9 mouse cellular contexts compared by ENCODE assay signal in genomic region chr4:100998145-100998544, GRCm38 (mm10). TPM values are rescaled to one million over a fixed set of nuclear protein-coding genes. Genes with fewer than 3 reads are reported as not detected.
DNase-seq lines count a peak whose midpoint lies in the region; ATAC-seq and TF ChIP-seq lines count a peak whose summit lies in the region.
"Had no signal": no experiment of that assay in that cellular context is flagged by ENCODE, and none has a peak within 500 bp of the region (broad histone marks: within the 10 kb centered on the region; RNA-seq: fewer than 3 reads in every experiment).

No protein-coding gene starts in this region.

- no peak for TF ChIP-seq POLR2A in kidney, adult 2 months (IDR thresholded peaks at IDR 0.05; ENCODE audit: low read depth, low read length)
- TF ChIP-seq POLR2A in limb, embryonic 14.5 days (IDR thresholded peaks at IDR 0.05; ENCODE audit: borderline replicate concordance, extremely low read depth, insufficient read depth, insufficient read length) = no peak

- WGBS in kidney, adult 2 months = 17% methylated on average over 2 of the region's 2 CpGs
- 21% methylated on average over 2 of the region's 2 CpGs for WGBS in hindbrain, embryonic 11.5 days
- 24% methylated on average over 2 of the region's 2 CpGs for WGBS in limb, embryonic 14.5 days

- DNase-seq in kidney, adult 2 months = peak; percentile 52
- DNase-seq in kidney, adult 11 months = no peak
- peak; percentile 51 for DNase-seq in R1 (ENCODE audit: low read depth, low spot score)
- DNase-seq in embryo, embryonic 11 days = peak; percentile 74
- DNase-seq in hindbrain, embryonic 11.5 days (ENCODE audit: low spot score) = peak; percentile 74
- peak; percentile 61 for DNase-seq in limb, embryonic 14.5 days (ENCODE audit: low spot score)
- DNase-seq in natural killer cell, adult 2 months (ENCODE audit: low spot score in 2 of 2) = peak; percentile 2 to 6

- peak; percentile 59 for TF ChIP-seq CTCF in kidney, adult 2 months (conservative IDR thresholded peaks at IDR 0.05; ENCODE audit: insufficient read depth, insufficient read length, low read depth, low read length)

- no peak overlapping the region for H3K4me2 ChIP-seq in hindbrain, embryonic 11.5 days (replicated peaks; ENCODE audit: low read depth, low read length)
- H3K4me2 ChIP-seq in limb, embryonic 14.5 days (replicated peaks; ENCODE audit: low read depth, low read length, severe bottlenecking) = no peak overlapping the region
- H3K4me2 ChIP-seq: lung, embryonic 15.5 days had no signal

- no peaks in the 10 kb centered on the region for H3K27me3 ChIP-seq in kidney, adult 2 months (replicated peaks; ENCODE audit: control insufficient read depth, insufficient read depth, low read length)
- H3K27me3 ChIP-seq in hindbrain, embryonic 11.5 days (ENCODE audit: control insufficient read depth, insufficient read depth, low read length) = no peaks in the 10 kb centered on the region
- no peaks in the 10 kb centered on the region for H3K27me3 ChIP-seq in limb, embryonic 14.5 days (ENCODE audit: control insufficient read depth, insufficient read depth, low read length)
- H3K27me3 ChIP-seq: lung, embryonic 15.5 days had no signal

- no peaks in the 10 kb centered on the region; the same call in 1 of the 2 replicates for H3K36me3 ChIP-seq in kidney, adult 2 months (ENCODE audit: control insufficient read depth, insufficient read depth, low read length)
- peaks cover 4% of the 10 kb centered on the region; the same call in 1 of the 2 replicates for H3K36me3 ChIP-seq in hindbrain, embryonic 11.5 days (ENCODE audit: control insufficient read depth, insufficient read depth, low read length)
- peaks cover 69% of the 10 kb centered on the region for H3K36me3 ChIP-seq in limb, embryonic 14.5 days (ENCODE audit: control insufficient read depth, insufficient read depth, low read length)

- H3K9me3 ChIP-seq in hindbrain, embryonic 11.5 days (ENCODE audit: control insufficient read depth, low read length) = no peaks in the 10 kb centered on the region
- H3K9me3 ChIP-seq in limb, embryonic 14.5 days (ENCODE audit: control insufficient read depth, low read length) = no peaks in the 10 kb centered on the region
- H3K9me3 ChIP-seq: lung, embryonic 15.5 days had no signal

- no peak overlapping the region for H3K27ac ChIP-seq in kidney, adult 2 months (ENCODE audit: insufficient read depth, low read depth, low read length)
- no peak overlapping the region for H3K27ac ChIP-seq in hindbrain, embryonic 11.5 days (ENCODE audit: low read depth, low read length)
- no peak overlapping the region for H3K27ac ChIP-seq in limb, embryonic 14.5 days (replicated peaks; ENCODE audit: low read depth, low read length)
- H3K27ac ChIP-seq: lung, embryonic 15.5 days had no signal

- H3K9ac ChIP-seq in hindbrain, embryonic 11.5 days (ENCODE audit: low read depth, low read length) = no peak overlapping the region
- H3K9ac ChIP-seq in limb, embryonic 14.5 days (ENCODE audit: low read depth, low read length, severe bottlenecking) = no peak overlapping the region
- H3K9ac ChIP-seq: lung, embryonic 15.5 days had no signal

- H3K4me1 ChIP-seq in kidney, adult 2 months (ENCODE audit: control insufficient read depth, insufficient read depth, low read length) = no peaks in the 10 kb centered on the region
- no peaks in the 10 kb centered on the region for H3K4me1 ChIP-seq in hindbrain, embryonic 11.5 days (replicated peaks; ENCODE audit: control insufficient read depth, insufficient read depth, low read length)
- no peaks in the 10 kb centered on the region for H3K4me1 ChIP-seq in limb, embryonic 14.5 days (ENCODE audit: control insufficient read depth, insufficient read depth, low read length)
- H3K4me1 ChIP-seq: lung, embryonic 15.5 days had no signal

- ATAC-seq in hindbrain, embryonic 11.5 days (ENCODE audit: low FRiP score) = no peak
- peak; percentile 16; the same call in 1 of the 2 replicates for ATAC-seq in limb, embryonic 14.5 days (ENCODE audit: low FRiP score, low read depth)
- ATAC-seq in monocyte, adult 5-6 weeks (replicated peaks; ENCODE audit: insufficient number of reproducible peaks, low FRiP score, low TSS enrichment, poor library complexity, severe bottlenecking) = no peak

- no peak overlapping the region for H3K4me3 ChIP-seq in kidney, adult 2 months (ENCODE audit: insufficient read depth, low read depth, low read length)
- no peak overlapping the region for H3K4me3 ChIP-seq in hindbrain, embryonic 11.5 days (ENCODE audit: low read depth, low read length)
- H3K4me3 ChIP-seq in limb, embryonic 14.5 days (replicated peaks; ENCODE audit: low read length) = no peak overlapping the region
- H3K4me3 ChIP-seq: lung, embryonic 15.5 days had no signal

RNA-seq across cellular contexts. Expression of gene Gm10577, which starts 22.4 kb away (rescaled TPM):
- polyA plus RNA-seq in kidney, adult 2 months (2012; rRNA removed) = not detected in 2 replicates
- not detected in 2 replicates for polyA plus RNA-seq in hindbrain, embryonic 11.5 days (2014; fragmentation: Nextera tagmentation; extraction: Ambion mirVana)
- not detected in 2 replicates for polyA plus RNA-seq in limb, embryonic 14.5 days (2012; rRNA removed)
- polyA plus RNA-seq in limb, embryonic 14.5 days (2014; fragmentation: Nextera tagmentation; extraction: Ambion mirVana) = not detected in 2 replicates
- not detected in 3 replicates for total RNA-seq in monocyte, adult 5-6 weeks (2017)
- polyA plus RNA-seq: lung, embryonic 15.5 days had no signal
